Mouse (Mus musculus) ES-E14 (cell line): Measurements from ENCODE around the gene BC034090. TPM values are rescaled to one million over a fixed set of nuclear protein-coding genes. Genes with fewer than 3 reads are reported as not detected.

Experiments
- DNase-seq: peaks from one replicate; pipeline ENCODE4 v3.0.0-alpha.2; 2013; ENCODE audit warnings: low read depth, low spot score
- H3K27ac ChIP-seq: 2 replicates; pipeline ENCODE4 v1.5.1; 2012; ENCODE audit warnings: low read depth, mild to moderate bottlenecking, low read length, moderate library complexity, mixed read lengths; ENCODE audit not compliant: poor library complexity, insufficient read depth, severe bottlenecking
- H3K36me3 ChIP-seq: 2 replicates; pipeline ENCODE4 v1.6.1; 2012; ENCODE audit warnings: mild to moderate bottlenecking, low read length, moderate library complexity, mixed read lengths; ENCODE audit not compliant: control insufficient read depth, poor library complexity, insufficient read depth, severe bottlenecking
- H3K4me1 ChIP-seq, 2 experiments: fragments of 150-350 bp in 1 of 2; sonication (generic) in 1 of 2; 2 replicates each; pipeline ENCODE4 v1.6.1; 2012; ENCODE audit warnings: low read length in 2 of 2, mild to moderate bottlenecking in 1 of 2, mixed read lengths in 1 of 2; ENCODE audit not compliant: control insufficient read depth in 2 of 2, insufficient read depth in 2 of 2, poor library complexity in 1 of 2
- H3K4me3 ChIP-seq, 2 experiments: fragments of 150-350 bp in 1 of 2; sonication (generic) in 1 of 2; 2 replicates each; pipeline ENCODE4 v1.5.1; 2012; ENCODE audit warnings: low read length in 2 of 2, low read depth in 1 of 2, mild to moderate bottlenecking in 1 of 2, mixed read lengths in 1 of 2; ENCODE audit not compliant: insufficient read depth in 1 of 2, poor library complexity in 1 of 2, severe bottlenecking in 1 of 2
- H3K9ac ChIP-seq: 2 replicates; pipeline ENCODE4 v1.6.1; 2012; ENCODE audit warnings: low read depth, mild to moderate bottlenecking, low read length, mixed read lengths; ENCODE audit not compliant: poor library complexity, insufficient read depth, severe bottlenecking
- H3K9me3 ChIP-seq: fragments of 150-350 bp; sonication (generic); 2 replicates; pipeline ENCODE4 v1.6.1; 2012; ENCODE audit warnings: low read depth, mild to moderate bottlenecking, low read length; ENCODE audit not compliant: control insufficient read depth, insufficient read depth
- CHD2 ChIP-seq: IDR thresholded peaks from 2 replicates; pipeline ENCODE4 v1.6.1; 2014; ENCODE audit warnings: mild to moderate bottlenecking, low read depth, low read length, inconsistent platforms
- HCFC1 ChIP-seq: IDR thresholded peaks from 2 replicates; pipeline ENCODE4 v1.6.1; 2012; ENCODE audit warnings: low read length, inconsistent platforms, borderline replicate concordance; ENCODE audit not compliant: insufficient read depth
- MAFK ChIP-seq: IDR thresholded peaks from 2 replicates; pipeline ENCODE4 v1.6.1; 2014; ENCODE audit warnings: mild to moderate bottlenecking, low read depth, low read length, inconsistent platforms; ENCODE audit not compliant: insufficient read depth
- ZC3H11A ChIP-seq: IDR thresholded peaks from 2 replicates; pipeline ENCODE4 v1.6.1; 2012; ENCODE audit warnings: low read depth, mild to moderate bottlenecking, inconsistent platforms, low read length, borderline replicate concordance
- ZNF384 ChIP-seq: IDR thresholded peaks from 2 replicates; pipeline ENCODE4 v1.6.1; 2012; ENCODE audit warnings: low read depth, low read length, inconsistent platforms
- in situ Hi-C, 2 experiments: fragments of 600-800 bp; cut with MboI; formaldehyde crosslinking; loops; one replicate each; pipeline ENCODE4 v1.15.1; 2025; ENCODE audit warnings: low sequenced_read_pairs in 2 of 2, inconsistent platforms in 1 of 2; ENCODE audit not compliant: unreplicated experiment in 2 of 2
- total RNA-seq: library from RNA; depleted of rRNA; stranded (reverse); fragments of 300-350 nt; gene quantifications from 2 replicates; pipeline ENCODE4 v1.2.3, GENCODE M21; 2012

Gene BC034090
- total RNA-seq, 1 experiment = 7.8 TPM

DNA sequence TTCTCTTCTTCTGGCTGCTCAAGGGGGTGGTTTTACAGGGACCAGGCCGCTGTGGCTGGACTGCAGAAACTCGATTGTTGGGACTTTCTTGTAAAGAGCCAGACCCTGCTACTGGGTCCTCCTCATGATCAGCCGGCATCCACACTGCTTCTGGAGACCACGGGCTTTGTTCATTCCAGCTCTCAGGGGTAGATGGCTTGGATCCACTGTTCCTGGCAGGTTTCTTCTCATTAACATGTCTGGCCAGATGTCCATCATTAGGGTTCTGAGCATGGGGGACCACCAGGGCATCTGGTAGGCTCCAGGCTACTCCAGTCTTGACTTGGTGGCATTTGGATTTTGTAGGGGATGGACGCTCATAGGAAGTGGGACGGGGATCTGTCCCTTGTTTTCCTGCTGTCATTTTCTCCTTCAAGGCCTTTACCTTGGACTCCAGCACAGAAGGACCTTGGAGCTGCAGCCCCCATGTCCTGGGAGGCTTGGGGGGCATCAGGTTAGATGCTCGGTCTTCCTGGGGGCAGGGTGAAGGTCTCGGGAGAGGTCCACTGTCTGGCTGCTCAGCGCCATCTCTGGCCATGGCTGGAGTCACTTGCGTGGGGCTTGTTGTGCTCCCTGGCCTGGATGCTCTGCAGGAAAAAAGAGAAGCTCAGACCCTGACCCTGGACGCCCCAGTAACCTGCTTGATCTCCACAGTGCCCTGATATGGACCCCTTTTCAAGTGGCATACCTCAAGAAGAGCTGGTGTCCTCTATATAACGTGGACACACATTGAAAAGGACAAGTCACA is 2.4 kb downstream of the BC034090 start:
- Histone ChIP-seq H3K27ac (no peak overlapping the region), H3K9ac (no peak overlapping the region), H3K9me3 (no peaks in the 10 kb centered on the region), H3K4me1 (peaks cover 4 to 8% of the 10 kb centered on the region in 2 experiments; a peak in 2 of 4 replicates), H3K36me3 (no peaks in the 10 kb centered on the region), H3K4me3 (no peak overlapping the region)
- TF ChIP-seq ZNF384 = no peak
- no peak for TF ChIP-seq ZC3H11A
- no peak for TF ChIP-seq CHD2
- TF ChIP-seq HCFC1 = no peak
- TF ChIP-seq MAFK = no peak
- in situ Hi-C loops = loop anchor here in 1 of 2 experiments (25.0 kb wide), 1 partner anchor 495 kb away; no protein-coding TSS in a partner anchor
- no peak for DNase-seq

- TF ChIP-seq MAFK (no peak), ZNF384 (no peak), CHD2 (no peak), HCFC1 (no peak), ZC3H11A (no peak)
- H3K9ac ChIP-seq = no peak overlapping the region
- H3K27ac ChIP-seq = no peak overlapping the region
- no peaks in the 10 kb centered on the region for H3K9me3 ChIP-seq
- peaks cover 4 to 6% of the 10 kb centered on the region in 2 experiments; a peak in 1 of 4 replicates for H3K4me1 ChIP-seq
- DNase-seq = no peak
- no peak overlapping the region for H3K4me3 ChIP-seq
- in situ Hi-C loops = loop anchor here in 1 of 2 experiments (25.0 kb wide), 1 partner anchor 497 kb away; no protein-coding TSS in a partner anchor
- no peaks in the 10 kb centered on the region for H3K36me3 ChIP-seq
These were observed 4.1 kb downstream of the BC034090 start for GRCm38 (mm10) chr1:155239962-155240717.

DNA sequence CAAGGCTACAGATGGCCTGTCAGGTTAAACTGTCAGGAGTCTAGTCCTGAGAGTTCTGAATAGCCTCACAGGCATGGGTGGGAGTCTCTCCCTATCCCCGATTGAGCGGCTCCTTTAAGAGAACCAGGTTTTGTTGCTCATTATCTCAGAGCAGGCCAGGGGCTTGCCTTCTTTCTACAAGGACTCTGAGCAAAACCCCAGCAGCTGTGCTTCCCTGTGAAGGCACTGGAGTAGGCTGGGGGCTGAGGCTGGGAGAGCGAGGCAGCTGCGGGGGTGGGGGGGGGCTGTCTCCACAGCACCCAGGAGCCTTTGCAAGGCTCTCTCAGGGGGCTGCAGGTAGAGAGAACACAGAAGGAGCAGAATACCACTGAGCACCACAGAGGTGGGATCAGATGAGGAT is 5.1 kb downstream of the BC034090 start:
- Histone ChIP-seq H3K27ac (no peak overlapping the region), H3K4me1 (0 out of 4 replicates have a peak, but pooled peaks cover 3 to 4% of the 10 kb centered on the region in 2 experiments)
- in situ Hi-C loops = loop anchor here in 1 of 2 experiments (25.0 kb wide), 1 partner anchor 498 kb away; no protein-coding TSS in a partner anchor

GRCm38 (mm10) chr1:155238126-155238525 is 6.1 kb downstream of the BC034090 start:
- 0 out of 4 replicates have a peak, but pooled peaks cover 0 to 6% of the 10 kb centered on the region in 2 experiments for H3K4me1 ChIP-seq
- no peaks in the 10 kb centered on the region for H3K36me3 ChIP-seq
- H3K9me3 ChIP-seq = no peaks in the 10 kb centered on the region

More for the DNA sequence above, 5.1 kb downstream of the BC034090 start:
- H3K36me3 ChIP-seq = no peaks in the 10 kb centered on the region
- no peaks in the 10 kb centered on the region for H3K9me3 ChIP-seq
- no peak overlapping the region for H3K4me3 ChIP-seq
- no peak overlapping the region for H3K9ac ChIP-seq
- TF ChIP-seq ZC3H11A (no peak), HCFC1 (no peak), CHD2 (no peak), ZNF384 (no peak), MAFK (no peak)
- no peak for DNase-seq

More at GRCm38 (mm10) chr1:155238126-155238525, 6.1 kb downstream of the BC034090 start:
- TF ChIP-seq MAFK (no peak), ZNF384 (no peak), CHD2 (no peak), ZC3H11A (no peak), HCFC1 (no peak)
- DNase-seq = no peak
- Histone ChIP-seq H3K9ac (no peak overlapping the region), H3K4me3 (no peak overlapping the region), H3K27ac (no peak overlapping the region)
- in situ Hi-C loops = loop anchor here in 1 of 2 experiments (25.0 kb wide), 1 partner anchor 499 kb away; no protein-coding TSS in a partner anchor
